Mouse (Mus musculus): ENCODE data around the gene Clip3.

DNA sequence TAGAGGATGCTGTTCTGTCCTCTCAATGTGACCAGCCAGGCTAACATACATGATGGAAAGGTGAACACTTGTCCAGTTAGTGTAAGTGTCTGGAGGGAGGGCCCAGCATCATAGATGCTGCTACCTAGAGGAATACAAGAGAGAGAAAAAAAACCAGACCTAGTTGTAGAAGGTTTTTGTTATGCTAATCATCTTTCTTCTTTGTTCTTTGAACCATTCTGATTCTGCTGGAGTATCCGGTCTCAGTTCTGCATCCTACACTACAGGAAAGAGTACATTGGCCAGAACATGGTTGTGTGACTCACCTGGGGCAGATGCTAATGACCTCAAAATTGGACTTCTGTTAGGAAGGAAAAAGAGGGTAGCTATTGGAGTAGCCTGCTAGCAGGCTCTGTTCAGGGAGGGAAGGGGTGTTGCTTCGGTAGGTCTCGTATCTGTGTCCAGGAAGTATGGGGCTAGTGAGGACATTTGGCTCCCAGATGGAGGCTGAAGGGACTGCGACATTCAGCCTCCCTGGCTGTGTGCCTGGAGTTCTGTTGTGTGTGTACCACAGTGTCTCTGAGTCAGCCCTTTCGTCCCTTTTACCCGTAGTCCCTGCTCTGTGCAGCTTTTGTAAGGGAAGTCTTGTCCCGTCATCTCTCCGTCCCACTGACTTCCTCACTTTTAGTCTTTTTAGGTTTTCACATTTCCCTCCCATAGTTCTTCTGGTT is 4.7 kb upstream of the Clip3 start:
- TF ChIP-seq E2F4 (IDR thresholded peaks at IDR 0.05; ENCODE audit: insufficient read depth) (no peak), USF1 (IDR thresholded peaks at IDR 0.05; ENCODE audit: low read depth) (no peak), TCF3 (IDR thresholded peaks at IDR 0.05; ENCODE audit: insufficient read length, low read depth) (no peak)
